Mouse (Mus musculus) C2C12 (cell line): Measurements from ENCODE around the gene Cpt2. TPM values are rescaled to one million over a fixed set of nuclear protein-coding genes. Genes with fewer than 3 reads are reported as not detected.

ENCODE experiments used
- H3K27me3 ChIP-seq: one replicate; pipeline ENCODE4 v1.6.1; 2011; ENCODE audit not compliant: control insufficient read depth, insufficient read depth, insufficient read length
- H3K36me3 ChIP-seq: one replicate; pipeline ENCODE4 v1.6.1; 2011; ENCODE audit not compliant: control insufficient read depth, insufficient read depth
- H3K4me3 ChIP-seq: one replicate; pipeline ENCODE4 v1.5.1; 2011; ENCODE audit warnings: mild to moderate bottlenecking, control low read depth; ENCODE audit not compliant: poor library complexity, insufficient read depth, severe bottlenecking
- H3K79me2 ChIP-seq: one replicate; pipeline ENCODE4 v1.6.1; 2011; ENCODE audit not compliant: control insufficient read depth, insufficient read depth
- H3K79me3 ChIP-seq: one replicate; pipeline ENCODE4 v1.6.1; 2011; ENCODE audit warnings: low read depth, control low read depth
- H3ac ChIP-seq: one replicate; pipeline ENCODE3; 2011; ENCODE audit warnings: low read depth; ENCODE audit not compliant: control insufficient read depth, insufficient read length
- CEBPB ChIP-seq: IDR thresholded peaks from one replicate; pipeline ENCODE4 v1.6.1; 2011; ENCODE audit warnings: low read depth, mild to moderate bottlenecking, control low read depth, moderate library complexity
- CTCF ChIP-seq: IDR thresholded peaks from one replicate; pipeline ENCODE4 v1.5.1; 2011; ENCODE audit not compliant: control insufficient read depth, insufficient read depth, insufficient read length
- FOSL1 ChIP-seq: IDR thresholded peaks from one replicate; pipeline ENCODE4 v1.8.0; 2011; ENCODE audit warnings: mild to moderate bottlenecking, low read length; ENCODE audit not compliant: poor library complexity, insufficient read depth, severe bottlenecking
- MAX ChIP-seq: IDR thresholded peaks from one replicate; pipeline ENCODE4 v1.6.1; 2011; ENCODE audit warnings: mild to moderate bottlenecking, control low read depth
- MYOD1 ChIP-seq: IDR thresholded peaks from one replicate; pipeline ENCODE4 v1.6.1; 2011; ENCODE audit warnings: low read depth; ENCODE audit not compliant: control insufficient read depth, insufficient read length
- MYOG ChIP-seq: IDR thresholded peaks from one replicate; pipeline ENCODE4 v1.6.1; 2011; ENCODE audit not compliant: control insufficient read depth, insufficient read length; ENCODE audit errors: extremely low read depth
- USF1 ChIP-seq: IDR thresholded peaks from one replicate; pipeline ENCODE4 v1.6.1; 2011; ENCODE audit warnings: low read depth, mild to moderate bottlenecking, control low read depth, moderate library complexity
- polyA plus RNA-seq: library from polyadenylated mRNA; unstranded; fragments of >200 nt; fragmentation: generic; extraction: Trizol; gene quantifications from one replicate; pipeline ENCODE4 v1.2.1, GENCODE M21; 2012; ENCODE audit warnings: missing spikeins

Cpt2 gene
- polyA plus RNA-seq, 1 experiment = 18.8 TPM

DNA sequence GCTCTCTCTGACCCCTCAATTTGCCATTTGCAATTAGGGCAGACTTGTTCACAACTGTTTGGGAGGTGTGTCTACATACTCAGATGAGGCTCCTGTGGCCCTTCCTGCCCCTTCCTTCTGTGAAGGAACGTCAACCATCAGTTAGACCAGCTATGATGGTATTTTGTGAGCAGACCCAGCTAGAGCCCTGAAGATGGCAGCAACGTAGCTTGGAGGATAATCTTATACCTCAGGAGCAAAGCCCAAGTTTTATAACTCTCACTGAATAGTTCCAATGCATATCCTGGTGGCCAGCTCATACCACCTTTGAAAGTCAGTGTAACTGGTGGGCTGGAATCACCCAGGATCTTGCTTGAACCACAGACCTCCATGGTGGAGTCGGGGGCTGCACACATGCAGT lies 8.0 kb upstream of the Cpt2 start:
- TF ChIP-seq MAX = no peak
- TF ChIP-seq CEBPB = no peak
- no peak for TF ChIP-seq USF1
- no peak for TF ChIP-seq MYOD1
- no peak for TF ChIP-seq FOSL1
- no peak for TF ChIP-seq CTCF
- TF ChIP-seq MYOG = no peak
- Histone ChIP-seq H3K4me3 (no peak overlapping the region), H3ac (no peak overlapping the region), H3K36me3 (no peaks in the 10 kb centered on the region), H3K79me3 (no peaks in the 10 kb centered on the region), H3K27me3 (peaks cover 16% of the 10 kb centered on the region), H3K79me2 (no peaks in the 10 kb centered on the region)

DNA sequence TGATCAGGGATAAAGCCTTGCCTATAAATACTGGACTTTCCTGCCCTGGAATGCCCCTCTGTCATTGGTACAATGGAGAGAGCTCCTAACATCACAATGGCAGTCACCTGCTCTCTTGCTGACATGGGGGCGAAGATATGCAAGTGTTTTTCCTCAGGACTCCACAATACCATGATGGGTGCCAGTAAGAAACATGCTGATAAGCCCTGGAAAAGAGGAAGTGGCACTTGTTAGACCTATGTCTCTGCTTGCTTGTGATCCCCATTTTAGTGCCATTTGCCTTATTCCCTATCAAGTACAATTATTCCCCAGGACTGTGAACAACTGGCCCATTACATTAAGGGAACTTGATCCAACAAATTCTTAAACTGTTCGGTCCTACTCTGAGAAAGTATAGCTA lies 5.3 kb upstream of the Cpt2 start:
- TF ChIP-seq MYOG (no peak), FOSL1 (no peak), USF1 (no peak), CEBPB (no peak)
- no peak overlapping the region for H3K4me3 ChIP-seq
- peaks cover 16% of the 10 kb centered on the region for H3K27me3 ChIP-seq
- no peaks in the 10 kb centered on the region for H3K79me3 ChIP-seq
- no peaks in the 10 kb centered on the region for H3K79me2 ChIP-seq
- H3ac ChIP-seq = no peak overlapping the region
- H3K36me3 ChIP-seq = no peaks in the 10 kb centered on the region

DNA sequence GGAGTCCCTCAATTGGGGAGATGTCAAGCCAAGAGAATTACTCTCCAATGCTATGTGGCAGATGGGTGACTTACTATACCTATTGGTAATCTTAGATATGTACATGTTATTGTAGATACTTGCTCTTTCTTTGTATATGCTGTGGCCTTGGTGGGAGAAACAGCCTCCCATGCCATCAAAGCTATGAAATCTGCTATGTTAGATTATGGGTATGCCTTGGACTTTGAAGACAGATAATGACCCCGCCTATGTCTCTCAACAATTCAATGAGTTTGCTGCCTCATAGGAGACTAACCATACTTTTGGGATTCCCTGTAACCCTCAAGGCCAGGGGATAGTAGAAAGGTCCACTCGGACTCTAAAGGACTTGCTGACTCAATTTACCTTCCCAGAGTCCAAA lies 4.9 kb upstream of the Cpt2 start:
- H3K36me3 ChIP-seq = no peaks in the 10 kb centered on the region
- no peaks in the 10 kb centered on the region for H3K79me2 ChIP-seq
- no peak for TF ChIP-seq USF1
- H3K4me3 ChIP-seq = no peak overlapping the region
- H3K27me3 ChIP-seq = peaks cover 16% of the 10 kb centered on the region
- H3ac ChIP-seq = no peak overlapping the region
- H3K79me3 ChIP-seq = no peaks in the 10 kb centered on the region

DNA sequence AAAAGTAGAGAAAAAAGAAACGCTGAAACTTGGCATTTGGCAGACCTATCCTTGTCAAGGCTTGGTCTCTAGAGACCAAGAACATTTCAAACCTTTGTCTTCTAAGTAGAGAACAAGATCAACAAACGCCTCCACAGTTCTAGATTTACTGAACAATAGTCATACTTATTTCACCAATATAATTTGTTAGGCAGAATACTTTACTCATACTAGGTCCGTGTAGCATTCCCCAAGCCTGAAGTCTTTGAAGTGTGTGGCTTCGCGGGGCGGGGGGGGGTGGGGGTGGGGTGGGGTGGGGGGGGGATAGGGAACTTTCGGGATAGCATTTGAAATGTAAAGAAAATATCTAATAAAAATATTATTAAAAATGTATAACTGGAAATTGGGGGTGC lies 389 bp upstream of the Cpt2 start:
- no peak overlapping the region for H3ac ChIP-seq
- no peak for TF ChIP-seq MYOG
- H3K27me3 ChIP-seq = no peaks in the 10 kb centered on the region
- H3K4me3 ChIP-seq = no peak overlapping the region
- no peaks in the 10 kb centered on the region for H3K79me3 ChIP-seq
- no peaks in the 10 kb centered on the region for H3K79me2 ChIP-seq
- H3K36me3 ChIP-seq = no peaks in the 10 kb centered on the region

DNA sequence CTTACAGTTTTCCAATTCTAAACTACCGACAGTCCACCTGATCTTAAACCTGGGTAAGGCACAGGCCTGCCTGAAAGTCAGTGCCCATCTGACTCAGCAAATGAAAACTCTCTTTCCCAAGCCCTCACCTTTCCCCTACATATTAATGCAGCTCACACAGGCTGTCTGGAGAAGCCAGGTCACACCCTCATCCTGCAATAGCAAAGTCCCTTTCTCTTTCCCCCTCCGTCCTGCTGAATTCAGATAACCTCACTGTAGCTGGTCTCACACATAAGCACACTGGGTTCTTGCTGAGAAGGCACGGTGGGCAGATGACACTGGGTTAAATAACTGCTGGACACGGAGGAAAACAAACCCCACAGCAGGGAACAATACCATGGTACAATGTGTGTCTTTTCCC lies 1.5 kb downstream of the Cpt2 start:
- Histone ChIP-seq H3K4me3 (no peak overlapping the region), H3K79me3 (no peaks in the 10 kb centered on the region), H3K27me3 (no peaks in the 10 kb centered on the region), H3K36me3 (no peaks in the 10 kb centered on the region), H3ac (no peak overlapping the region), H3K79me2 (no peaks in the 10 kb centered on the region)
- TF ChIP-seq CTCF = no peak
- TF ChIP-seq MAX = no peak
- no peak for TF ChIP-seq USF1
- no peak for TF ChIP-seq CEBPB

DNA sequence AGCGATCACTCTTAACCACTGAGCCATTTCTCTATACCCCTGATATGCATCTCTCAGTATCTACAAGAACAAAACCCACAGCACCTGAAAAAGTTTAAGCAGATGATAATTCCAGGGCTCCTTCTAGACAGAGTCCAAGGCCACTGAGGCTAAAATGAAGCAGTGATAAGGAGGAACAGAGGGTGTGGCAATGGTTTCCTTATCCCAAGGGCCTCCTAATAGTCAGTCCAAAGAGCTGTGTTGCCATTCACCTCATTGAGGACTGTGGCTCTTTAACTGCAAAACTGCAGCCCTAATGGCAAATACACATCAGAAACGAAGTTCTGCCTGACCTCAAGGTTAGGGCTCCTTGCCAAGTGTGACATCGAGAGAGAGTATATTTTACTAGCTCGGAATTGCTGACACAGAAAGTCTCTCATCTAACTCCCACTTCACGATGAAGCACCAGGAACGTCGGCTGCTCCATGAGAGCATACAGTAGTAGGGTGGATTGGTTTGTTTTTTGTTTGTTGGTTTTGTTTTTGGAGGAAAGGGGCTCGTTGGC lies 2.2 kb downstream of the Cpt2 start:
- Histone ChIP-seq H3K79me3 (no peaks in the 10 kb centered on the region), H3K27me3 (no peaks in the 10 kb centered on the region), H3ac (no peak overlapping the region), H3K4me3 (no peak overlapping the region), H3K79me2 (no peaks in the 10 kb centered on the region), H3K36me3 (no peaks in the 10 kb centered on the region)
- TF ChIP-seq FOSL1 = no peak
- TF ChIP-seq CEBPB = no peak
- TF ChIP-seq CTCF = no peak
- TF ChIP-seq MYOG = no peak
- TF ChIP-seq MAX = no peak
- TF ChIP-seq MYOD1 = no peak
- TF ChIP-seq USF1 = no peak

DNA sequence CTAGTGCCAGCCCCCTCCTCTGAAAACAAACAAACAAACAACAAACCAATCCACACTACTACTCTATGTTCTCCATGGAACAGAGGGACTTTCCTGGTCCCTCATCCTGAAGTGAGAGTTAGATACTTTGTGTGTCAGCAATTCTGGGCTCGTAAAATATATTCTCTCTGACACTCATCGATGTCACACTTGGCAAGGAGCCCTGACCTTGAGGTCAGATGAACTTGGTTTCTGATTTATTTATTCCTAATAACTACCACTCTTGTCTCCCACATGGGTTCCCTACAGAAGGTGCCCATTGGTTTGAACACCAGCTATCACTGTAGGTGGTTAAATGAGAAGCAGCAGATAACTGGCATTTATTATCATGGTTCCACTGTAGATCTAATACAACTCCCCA lies 3.1 kb downstream of the Cpt2 start:
- no peaks in the 10 kb centered on the region for H3K27me3 ChIP-seq
- TF ChIP-seq MYOD1 (no peak), CTCF (no peak), MAX (no peak), MYOG (no peak), FOSL1 (no peak), USF1 (no peak)
- H3K79me2 ChIP-seq = no peaks in the 10 kb centered on the region
- no peaks in the 10 kb centered on the region for H3K36me3 ChIP-seq
- no peak overlapping the region for H3K4me3 ChIP-seq
- no peaks in the 10 kb centered on the region for H3K79me3 ChIP-seq
- no peak overlapping the region for H3ac ChIP-seq
